Mouse (Mus musculus): Measurements from ENCODE around the gene Esrp2. TPM values are rescaled to one million over a fixed set of nuclear protein-coding genes. Genes with fewer than 3 reads are reported as not detected.

The Esrp2 gene
- polyA plus RNA-seq, 1 experiment = 10.8 TPM

DNA sequence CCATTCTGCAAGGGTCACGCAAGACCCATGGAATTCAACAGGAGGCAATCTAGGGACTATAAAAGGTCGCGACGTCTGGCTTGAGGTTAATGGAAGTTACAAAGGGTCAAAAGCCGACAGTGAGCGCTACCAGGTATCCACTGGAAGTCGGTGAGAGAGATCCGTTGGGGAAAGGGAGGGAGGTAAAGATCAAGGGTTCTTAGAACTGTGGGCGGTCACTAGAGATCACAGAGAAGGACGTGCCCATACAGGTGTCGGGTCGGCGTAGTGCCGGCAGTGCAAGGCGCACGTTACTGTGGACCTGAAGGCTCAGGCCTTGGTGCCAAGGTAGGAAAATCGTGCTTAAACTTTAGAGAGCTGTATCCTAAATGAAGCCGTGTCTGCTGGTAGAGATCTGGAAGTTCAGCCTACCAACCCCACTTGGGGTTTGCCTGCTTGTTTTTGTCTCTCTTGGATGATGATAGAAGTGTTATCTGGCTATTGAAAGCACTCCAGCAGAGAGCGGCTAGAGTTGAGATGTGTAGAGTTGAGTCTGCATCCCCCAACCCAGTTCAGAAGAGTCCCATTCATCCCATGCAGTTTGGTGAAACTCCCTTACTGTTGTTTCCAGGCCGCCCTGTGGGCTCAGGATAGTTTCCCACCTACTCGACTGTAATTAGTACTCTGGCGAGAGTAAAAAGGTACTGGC is 588 bp upstream of the Esrp2 start:
- no peaks in the 10 kb centered on the region; the same call in 1 of the 2 replicates for H3K36me3 ChIP-seq (ENCODE audit: control insufficient read depth, insufficient read depth, low read length, poor library complexity, severe bottlenecking)
- H3K27me3 ChIP-seq (ENCODE audit: control insufficient read depth, insufficient read depth, low read length, poor library complexity, severe bottlenecking) = peaks cover 3% of the 10 kb centered on the region; the same call in 1 of the 2 replicates
- peak overlapping the region; percentile 93 for H3K9ac ChIP-seq (ENCODE audit: low read depth, poor library complexity, severe bottlenecking)
- H3K4me3 ChIP-seq (ENCODE audit: low read depth, low read length) = peak overlapping the region; percentile 93
- H3K27ac ChIP-seq (ENCODE audit: insufficient read depth, low read length) = peak overlapping the region; percentile 45
- no peak for TF ChIP-seq POLR2A (IDR thresholded peaks at IDR 0.05; ENCODE audit: insufficient read depth, low read length)
- TF ChIP-seq EP300 (IDR thresholded peaks at IDR 0.05; ENCODE audit: insufficient read depth, low read depth, low read length) = no peak
- TF ChIP-seq CTCF (IDR thresholded peaks at IDR 0.05; ENCODE audit: low read depth, low read length) = no peak
- peaks cover 7% of the 10 kb centered on the region for H3K4me1 ChIP-seq (ENCODE audit: control insufficient read depth, insufficient read depth, low read length)
- H3K9me3 ChIP-seq (replicated peaks; ENCODE audit: control insufficient read depth, insufficient read depth, low read length, poor library complexity, severe bottlenecking) = peaks cover 3% of the 10 kb centered on the region; the same call in 1 of the 2 replicates

DNA sequence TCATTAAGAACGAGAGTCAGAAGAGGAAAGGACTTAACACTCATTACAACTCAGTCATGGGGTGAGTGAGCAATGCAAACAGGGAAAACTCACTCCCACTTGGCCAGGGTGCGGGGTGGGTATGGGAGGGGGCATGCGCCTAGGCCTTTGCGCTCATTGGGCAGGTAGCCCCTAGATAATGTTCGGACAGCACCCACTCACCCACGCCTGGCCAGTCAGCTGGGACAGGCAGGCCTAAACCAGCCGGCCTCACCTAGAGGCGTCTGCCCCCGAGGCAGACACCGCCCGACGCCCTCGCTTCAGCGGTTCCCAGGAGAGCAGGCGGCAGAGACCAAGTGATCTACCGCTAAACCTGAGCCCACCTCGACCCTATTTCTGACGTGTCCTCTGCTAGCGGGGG is 1.1 kb downstream of the Esrp2 start:
- Histone ChIP-seq H3K9ac (ENCODE audit: low read depth, poor library complexity, severe bottlenecking) (peak overlapping the region; percentile 93), H3K27me3 (ENCODE audit: control insufficient read depth, insufficient read depth, low read length, poor library complexity, severe bottlenecking) (peaks cover 3% of the 10 kb centered on the region; the same call in 1 of the 2 replicates), H3K4me3 (ENCODE audit: low read depth, low read length) (peak overlapping the region; percentile 93), H3K4me1 (ENCODE audit: control insufficient read depth, insufficient read depth, low read length) (peaks cover 7% of the 10 kb centered on the region), H3K9me3 (replicated peaks; ENCODE audit: control insufficient read depth, insufficient read depth, low read length, poor library complexity, severe bottlenecking) (no peaks in the 10 kb centered on the region), H3K36me3 (ENCODE audit: control insufficient read depth, insufficient read depth, low read length, poor library complexity, severe bottlenecking) (peaks cover 16% of the 10 kb centered on the region), H3K27ac (ENCODE audit: insufficient read depth, low read length) (no peak overlapping the region)
- TF ChIP-seq EP300 (IDR thresholded peaks at IDR 0.05; ENCODE audit: insufficient read depth, low read depth, low read length) = 0 out of 2 replicates have a peak, but pooled peaks have one; percentile 61
- TF ChIP-seq CTCF (IDR thresholded peaks at IDR 0.05; ENCODE audit: low read depth, low read length) = no peak

DNA sequence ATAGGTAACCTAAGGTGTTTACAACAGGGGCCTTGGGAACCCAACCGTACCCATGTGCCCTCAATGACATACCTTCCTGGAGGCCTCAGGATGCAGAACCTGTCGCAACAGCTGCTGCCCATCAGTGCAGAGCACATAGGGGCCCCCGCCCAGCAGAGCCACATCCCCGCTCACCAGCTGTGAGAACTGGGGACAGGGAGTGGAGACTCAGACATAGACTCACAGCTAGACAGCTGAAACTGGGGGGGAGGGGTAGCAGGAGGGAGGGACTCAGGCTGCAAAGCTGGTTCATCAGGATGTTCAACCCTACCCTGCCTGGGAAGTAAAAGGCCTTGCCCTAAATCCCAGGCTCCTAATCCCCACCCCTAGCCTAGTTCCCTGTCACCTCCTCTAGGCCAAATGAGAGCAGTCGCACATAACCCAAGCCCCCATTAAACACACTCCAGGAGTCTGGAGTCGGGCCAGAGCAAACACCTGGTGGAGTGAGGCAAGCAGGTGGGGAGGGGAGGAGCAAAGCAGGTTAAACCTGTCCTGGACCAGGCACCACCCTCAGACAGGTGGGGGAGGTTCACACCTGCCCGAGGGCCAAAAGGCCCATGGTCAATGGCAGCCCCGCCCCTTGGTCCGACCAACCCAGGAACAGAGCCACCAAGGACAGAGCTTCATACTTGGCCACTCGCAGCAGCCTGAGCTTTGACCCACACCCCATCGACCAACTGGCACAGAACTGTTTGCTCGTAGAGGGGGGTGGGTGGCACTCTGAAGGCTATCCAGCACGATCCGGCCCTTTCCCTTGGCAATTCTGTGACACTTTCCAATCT is 1.8 kb downstream of the Esrp2 start:
- TF ChIP-seq POLR2A (IDR thresholded peaks at IDR 0.05; ENCODE audit: insufficient read depth, low read length) (no peak), EP300 (IDR thresholded peaks at IDR 0.05; ENCODE audit: insufficient read depth, low read depth, low read length) (peak; percentile 96)
- peaks cover 7% of the 10 kb centered on the region for H3K4me1 ChIP-seq (ENCODE audit: control insufficient read depth, insufficient read depth, low read length)
- H3K27ac ChIP-seq (ENCODE audit: insufficient read depth, low read length) = peak overlapping the region; percentile 29
- peaks cover 3% of the 10 kb centered on the region; the same call in 1 of the 2 replicates for H3K27me3 ChIP-seq (ENCODE audit: control insufficient read depth, insufficient read depth, low read length, poor library complexity, severe bottlenecking)
- H3K4me3 ChIP-seq (ENCODE audit: low read depth, low read length) = peak overlapping the region; percentile 93
- no peak overlapping the region for H3K9ac ChIP-seq (ENCODE audit: low read depth, poor library complexity, severe bottlenecking)
- peaks cover 22% of the 10 kb centered on the region for H3K36me3 ChIP-seq (ENCODE audit: control insufficient read depth, insufficient read depth, low read length, poor library complexity, severe bottlenecking)
- H3K9me3 ChIP-seq (replicated peaks; ENCODE audit: control insufficient read depth, insufficient read depth, low read length, poor library complexity, severe bottlenecking) = no peaks in the 10 kb centered on the region

DNA sequence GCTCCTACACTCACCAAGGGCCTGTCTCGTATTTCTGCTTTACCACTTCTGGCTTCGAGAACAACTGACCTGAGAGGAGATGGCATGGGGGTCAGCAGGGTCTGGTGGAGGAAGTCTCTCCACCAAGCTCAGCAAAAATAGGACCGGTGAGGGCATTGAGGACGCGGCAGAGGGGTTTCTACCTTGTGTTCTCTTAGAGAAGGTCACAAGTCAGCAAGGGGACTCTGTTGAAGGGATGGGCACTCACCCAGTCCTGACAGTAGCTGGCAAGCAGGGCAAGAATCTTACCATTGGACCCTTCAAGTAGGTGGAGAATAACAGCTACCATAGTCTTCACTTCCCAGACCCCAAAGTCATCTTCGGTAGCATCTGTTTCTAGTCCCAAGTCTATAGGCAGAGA is 2.8 kb downstream of the Esrp2 start:
- Histone ChIP-seq H3K4me1 (ENCODE audit: control insufficient read depth, insufficient read depth, low read length) (peaks cover 7% of the 10 kb centered on the region), H3K27me3 (ENCODE audit: control insufficient read depth, insufficient read depth, low read length, poor library complexity, severe bottlenecking) (peaks cover 3% of the 10 kb centered on the region; the same call in 1 of the 2 replicates), H3K9me3 (replicated peaks; ENCODE audit: control insufficient read depth, insufficient read depth, low read length, poor library complexity, severe bottlenecking) (no peaks in the 10 kb centered on the region), H3K9ac (ENCODE audit: low read depth, poor library complexity, severe bottlenecking) (no peak overlapping the region), H3K36me3 (ENCODE audit: control insufficient read depth, insufficient read depth, low read length, poor library complexity, severe bottlenecking) (peaks cover 29% of the 10 kb centered on the region), H3K27ac (ENCODE audit: insufficient read depth, low read length) (peak overlapping the region; percentile 29), H3K4me3 (ENCODE audit: low read depth, low read length) (no peak overlapping the region)
- TF ChIP-seq CTCF (IDR thresholded peaks at IDR 0.05; ENCODE audit: low read depth, low read length) = no peak
- TF ChIP-seq POLR2A (IDR thresholded peaks at IDR 0.05; ENCODE audit: insufficient read depth, low read length) = no peak
- no peak for TF ChIP-seq EP300 (IDR thresholded peaks at IDR 0.05; ENCODE audit: insufficient read depth, low read depth, low read length)

DNA sequence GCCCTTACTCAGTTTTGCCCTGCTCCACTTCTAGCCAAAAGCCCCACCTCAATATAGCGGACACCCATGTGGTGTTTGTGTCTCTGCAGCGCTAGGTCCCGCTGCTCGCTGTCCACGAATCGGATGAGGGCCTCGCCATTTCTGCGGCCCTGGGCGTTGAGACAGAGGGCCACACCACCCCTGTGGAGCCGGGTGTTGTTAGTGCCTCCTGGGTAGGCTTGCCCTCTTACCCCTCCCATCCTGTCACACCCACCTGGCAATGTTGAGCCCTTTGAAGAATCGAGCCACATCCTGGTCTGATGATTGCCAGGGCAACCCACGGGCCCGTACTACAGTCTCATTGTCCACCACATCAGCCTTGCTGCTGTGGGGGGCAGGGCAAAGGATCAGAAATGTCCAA is 3.2 kb downstream of the Esrp2 start:
- peaks cover 33% of the 10 kb centered on the region for H3K36me3 ChIP-seq (ENCODE audit: control insufficient read depth, insufficient read depth, low read length, poor library complexity, severe bottlenecking)
- peaks cover 3% of the 10 kb centered on the region; the same call in 1 of the 2 replicates for H3K27me3 ChIP-seq (ENCODE audit: control insufficient read depth, insufficient read depth, low read length, poor library complexity, severe bottlenecking)

More for the DNA sequence above, 3.2 kb downstream of the Esrp2 start:
- TF ChIP-seq EP300 (IDR thresholded peaks at IDR 0.05; ENCODE audit: insufficient read depth, low read depth, low read length) (no peak), CTCF (IDR thresholded peaks at IDR 0.05; ENCODE audit: low read depth, low read length) (no peak), POLR2A (IDR thresholded peaks at IDR 0.05; ENCODE audit: insufficient read depth, low read length) (no peak)
- peaks cover 7% of the 10 kb centered on the region for H3K4me1 ChIP-seq (ENCODE audit: control insufficient read depth, insufficient read depth, low read length)
- no peaks in the 10 kb centered on the region for H3K9me3 ChIP-seq (replicated peaks; ENCODE audit: control insufficient read depth, insufficient read depth, low read length, poor library complexity, severe bottlenecking)
- H3K9ac ChIP-seq (ENCODE audit: low read depth, poor library complexity, severe bottlenecking) = no peak overlapping the region
- H3K4me3 ChIP-seq (ENCODE audit: low read depth, low read length) = no peak overlapping the region
- no peak overlapping the region for H3K27ac ChIP-seq (ENCODE audit: insufficient read depth, low read length)

Measured in ES-Bruce4 (cell line).